Mouse (Mus musculus) ES-Bruce4 (cell line): ENCODE data around the gene Foxp1. TPM values are rescaled to one million over a fixed set of nuclear protein-coding genes. Genes with fewer than 3 reads are reported as not detected.

Experiments used
- H3K27ac ChIP-seq: 2 replicates; pipeline ENCODE4 v1.5.1; 2012; ENCODE audit warnings: low read length, inconsistent platforms; ENCODE audit not compliant: insufficient read depth
- H3K27me3 ChIP-seq: 2 replicates; pipeline ENCODE4 v1.6.1; 2012; ENCODE audit warnings: mild to moderate bottlenecking, low read length, inconsistent platforms; ENCODE audit not compliant: control insufficient read depth, poor library complexity, insufficient read depth, severe bottlenecking
- H3K36me3 ChIP-seq: 2 replicates; pipeline ENCODE4 v1.6.1; 2012; ENCODE audit warnings: inconsistent platforms, mild to moderate bottlenecking, low read length, moderate library complexity; ENCODE audit not compliant: control insufficient read depth, poor library complexity, insufficient read depth, severe bottlenecking
- H3K4me1 ChIP-seq: one replicate; pipeline ENCODE4 v1.8.1; 2011; ENCODE audit warnings: low read length; ENCODE audit not compliant: control insufficient read depth, insufficient read depth
- H3K4me3 ChIP-seq: 2 replicates; pipeline ENCODE4 v1.5.1; 2011; ENCODE audit warnings: low read depth, mild to moderate bottlenecking, low read length
- H3K9ac ChIP-seq: 2 replicates; pipeline ENCODE4 v1.6.1; 2012; ENCODE audit warnings: low read depth, mild to moderate bottlenecking, inconsistent platforms; ENCODE audit not compliant: poor library complexity, severe bottlenecking
- H3K9me3 ChIP-seq: replicated peaks from 2 replicates; pipeline ENCODE4 v1.6.1; 2012; ENCODE audit warnings: mild to moderate bottlenecking, low read length, inconsistent platforms; ENCODE audit not compliant: control insufficient read depth, poor library complexity, insufficient read depth, severe bottlenecking
- CTCF ChIP-seq: IDR thresholded peaks from one replicate; pipeline ENCODE4 v1.8.1; 2011; ENCODE audit warnings: low read depth, low read length
- EP300 ChIP-seq: IDR thresholded peaks from 2 replicates; pipeline ENCODE4 v1.6.1; 2011; ENCODE audit warnings: low read depth, low read length; ENCODE audit not compliant: insufficient read depth
- POLR2A ChIP-seq: IDR thresholded peaks from one replicate; pipeline ENCODE4 v1.8.1; 2011; ENCODE audit warnings: low read length; ENCODE audit not compliant: insufficient read depth
- polyA plus RNA-seq: library from polyadenylated mRNA; stranded (reverse); fragments of >200 nt; gene quantifications from 2 replicates; pipeline ENCODE4 v1.2.4, GENCODE M21; 2011; ENCODE audit warnings: low read depth; ENCODE audit not compliant: missing spikeins, insufficient read depth, insufficient read length

The Foxp1 gene
- polyA plus RNA-seq, 1 experiment = 33.5 TPM

GRCm38 (mm10) chr6:99166169-99166568, 356.4 kb downstream of the Foxp1 start:
- Histone ChIP-seq H3K27me3 (no peaks in the 10 kb centered on the region), H3K9me3 (no peaks in the 10 kb centered on the region), H3K4me3 (no peak overlapping the region)

DNA sequence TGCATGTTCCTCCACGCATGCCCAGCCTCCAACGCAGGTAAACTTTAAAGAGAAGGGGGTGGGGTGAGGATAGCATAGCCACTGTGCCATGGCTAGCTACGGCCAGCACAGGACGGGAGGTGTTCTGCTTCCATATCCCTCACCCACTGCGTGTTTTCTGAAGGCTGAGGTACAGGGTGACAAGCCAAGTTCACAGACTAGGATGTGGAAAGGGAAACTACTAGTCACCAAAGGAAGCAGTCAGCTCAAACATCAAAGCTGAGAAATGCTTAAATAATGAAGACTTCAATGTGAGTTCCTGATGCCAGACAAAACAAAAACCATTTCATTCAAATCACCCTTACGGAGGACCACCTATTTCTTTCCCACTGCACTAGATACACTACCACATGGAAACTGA, 357.8 kb downstream of the Foxp1 start:
- peaks cover 2% of the 10 kb centered on the region for H3K4me1 ChIP-seq
- no peak overlapping the region for H3K27ac ChIP-seq
- H3K9me3 ChIP-seq = no peaks in the 10 kb centered on the region
- TF ChIP-seq EP300 = no peak
- H3K4me3 ChIP-seq = no peak overlapping the region
- H3K27me3 ChIP-seq = no peaks in the 10 kb centered on the region
- H3K36me3 ChIP-seq = no peaks in the 10 kb centered on the region
- H3K9ac ChIP-seq = no peak overlapping the region

More at GRCm38 (mm10) chr6:99166169-99166568, 356.4 kb downstream of the Foxp1 start:
- Histone ChIP-seq H3K4me1 (peaks cover 2% of the 10 kb centered on the region), H3K36me3 (no peaks in the 10 kb centered on the region), H3K9ac (no peak overlapping the region), H3K27ac (no peak overlapping the region)
- TF ChIP-seq POLR2A (no peak), CTCF (no peak), EP300 (no peak)

DNA sequence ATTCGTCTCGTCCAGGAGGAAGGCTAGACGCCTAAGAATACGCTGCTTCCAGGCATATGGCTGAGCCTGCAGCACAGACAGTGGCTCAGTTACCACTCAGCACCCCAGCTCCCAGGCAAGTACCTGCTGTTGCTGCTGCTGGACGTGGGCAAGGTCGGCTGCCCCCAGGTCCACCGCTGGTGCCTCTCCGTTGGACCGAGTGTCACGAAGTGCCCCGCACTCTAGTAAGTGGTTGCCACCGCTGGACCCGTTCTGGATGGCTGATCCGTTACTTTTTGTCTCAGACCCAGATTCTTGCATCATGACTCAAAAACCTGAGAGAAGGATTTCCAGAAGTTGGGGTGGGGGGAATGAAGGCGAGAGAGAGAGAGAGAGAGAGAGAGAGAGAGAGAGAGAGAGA, 359.8 kb downstream of the Foxp1 start:
- H3K36me3 ChIP-seq = no peaks in the 10 kb centered on the region
- H3K27ac ChIP-seq = no peak overlapping the region
- H3K4me1 ChIP-seq = peaks cover 2% of the 10 kb centered on the region
- H3K4me3 ChIP-seq = no peak overlapping the region
- no peaks in the 10 kb centered on the region for H3K9me3 ChIP-seq
- TF ChIP-seq CTCF (no peak), POLR2A (no peak), EP300 (no peak)
- H3K9ac ChIP-seq = no peak overlapping the region
- H3K27me3 ChIP-seq = no peaks in the 10 kb centered on the region

DNA sequence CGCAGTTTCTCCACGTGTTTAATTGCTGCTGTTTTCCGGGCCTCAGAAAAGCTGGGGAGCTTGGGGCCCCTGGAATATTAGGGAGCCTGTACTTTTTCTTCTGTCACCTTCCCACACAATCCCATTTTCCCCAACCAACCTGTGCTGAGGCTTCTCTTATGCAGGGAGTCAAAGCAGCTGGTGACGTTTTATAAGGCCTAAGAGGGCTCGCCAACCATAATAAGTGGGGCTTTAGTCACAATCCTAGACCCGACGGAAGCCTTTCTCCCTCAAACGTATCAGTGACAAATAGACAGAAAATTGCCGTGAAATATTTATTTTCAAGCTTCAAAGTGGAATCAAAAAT, 362.2 kb downstream of the Foxp1 start:
- Histone ChIP-seq H3K27ac (no peak overlapping the region), H3K36me3 (no peaks in the 10 kb centered on the region), H3K9ac (no peak overlapping the region), H3K9me3 (no peaks in the 10 kb centered on the region), H3K27me3 (no peaks in the 10 kb centered on the region), H3K4me1 (peaks cover 2% of the 10 kb centered on the region), H3K4me3 (no peak overlapping the region)
- TF ChIP-seq CTCF (no peak), POLR2A (no peak), EP300 (no peak)

DNA sequence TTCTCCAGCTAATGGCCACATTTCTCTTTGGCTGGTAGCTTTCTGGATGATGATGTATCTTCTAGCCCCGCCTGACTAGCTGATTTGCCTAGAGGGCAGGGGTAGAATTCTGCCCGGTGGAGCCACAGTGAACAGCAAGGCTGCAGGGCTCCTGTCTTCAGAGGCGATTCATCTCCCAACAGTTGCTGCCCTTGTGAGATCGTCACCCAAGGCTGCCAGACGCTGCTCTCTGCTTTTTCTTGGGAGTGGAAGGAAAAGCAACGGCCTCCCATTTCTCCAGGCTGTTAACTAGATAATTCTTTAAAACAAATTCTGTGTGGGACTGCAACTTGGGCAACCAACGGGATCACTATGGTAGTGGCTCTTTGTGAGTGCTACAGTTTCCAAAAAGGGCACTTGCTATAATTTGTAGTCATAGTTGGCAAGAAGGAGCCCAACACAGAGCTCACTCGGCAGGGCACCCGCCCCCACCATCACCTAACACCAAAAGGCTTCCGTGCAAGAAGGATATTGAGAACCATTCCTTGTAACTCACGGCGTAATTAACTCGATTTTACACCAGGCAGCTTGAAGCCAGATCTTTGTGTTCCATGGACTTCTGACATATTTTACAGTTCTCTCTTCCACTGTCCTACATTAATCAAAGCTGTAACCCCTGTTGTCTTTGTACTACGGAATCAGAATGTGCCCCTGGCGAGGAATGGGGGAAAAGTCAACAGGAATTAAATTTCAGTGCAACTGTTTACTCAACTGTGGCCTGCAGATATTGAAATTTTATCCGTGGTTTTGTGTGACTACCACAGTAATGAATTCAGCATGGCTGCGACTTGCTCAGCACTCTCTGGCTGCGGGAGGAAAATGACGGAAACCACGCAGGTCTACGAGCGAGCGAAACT, 362.8 kb downstream of the Foxp1 start:
- H3K4me3 ChIP-seq = no peak overlapping the region
- H3K9ac ChIP-seq = no peak overlapping the region
- H3K9me3 ChIP-seq = no peaks in the 10 kb centered on the region
- H3K36me3 ChIP-seq = no peaks in the 10 kb centered on the region
- no peak for TF ChIP-seq CTCF
- TF ChIP-seq EP300 = no peak
- TF ChIP-seq POLR2A = no peak
- H3K27me3 ChIP-seq = no peaks in the 10 kb centered on the region
- H3K27ac ChIP-seq = no peak overlapping the region
- H3K4me1 ChIP-seq = peaks cover 2% of the 10 kb centered on the region

GRCm38 (mm10) chr6:99153682-99154081, 368.8 kb downstream of the Foxp1 start:
- Histone ChIP-seq H3K4me3 (no peak overlapping the region), H3K4me1 (no peaks in the 10 kb centered on the region), H3K36me3 (no peaks in the 10 kb centered on the region), H3K27me3 (no peaks in the 10 kb centered on the region), H3K9ac (no peak overlapping the region), H3K27ac (no peak overlapping the region), H3K9me3 (no peaks in the 10 kb centered on the region)
- TF ChIP-seq CTCF = no peak
- no peak for TF ChIP-seq EP300
- no peak for TF ChIP-seq POLR2A
